Mouse (Mus musculus): Measurements from ENCODE around the gene Dock9.

DNA sequence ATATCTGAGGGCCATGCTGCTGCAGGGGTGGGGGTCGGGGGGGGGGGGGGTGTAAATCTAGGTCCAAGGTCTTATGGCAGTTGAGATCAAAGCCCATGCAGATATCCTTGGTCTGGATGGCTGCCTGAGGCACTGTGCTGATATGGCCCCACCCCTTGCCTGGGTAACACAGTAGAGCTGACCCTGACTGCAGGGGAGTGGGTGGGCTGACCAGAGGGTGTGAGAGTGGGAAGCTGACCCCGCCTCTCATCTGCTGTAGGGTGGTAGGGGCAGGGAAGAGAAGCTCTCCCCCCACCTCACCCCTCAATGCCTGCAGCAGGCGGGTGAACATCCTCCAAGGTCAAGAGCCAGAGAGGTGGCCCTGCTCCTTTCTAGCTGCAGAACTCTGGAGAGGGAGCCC, 66.7 kb downstream of the Dock9 start:
- TF ChIP-seq GATA1 (IDR thresholded peaks at IDR 0.05; ENCODE audit: low read length) (no peak), TAL1 (IDR thresholded peaks at IDR 0.05; ENCODE audit: low read length) (no peak)

All from erythroblast, embryonic 14.5 days (primary cell).